Mouse (Mus musculus): ENCODE measurements around the gene Rsph6a.

The Rsph6a gene

DNA sequence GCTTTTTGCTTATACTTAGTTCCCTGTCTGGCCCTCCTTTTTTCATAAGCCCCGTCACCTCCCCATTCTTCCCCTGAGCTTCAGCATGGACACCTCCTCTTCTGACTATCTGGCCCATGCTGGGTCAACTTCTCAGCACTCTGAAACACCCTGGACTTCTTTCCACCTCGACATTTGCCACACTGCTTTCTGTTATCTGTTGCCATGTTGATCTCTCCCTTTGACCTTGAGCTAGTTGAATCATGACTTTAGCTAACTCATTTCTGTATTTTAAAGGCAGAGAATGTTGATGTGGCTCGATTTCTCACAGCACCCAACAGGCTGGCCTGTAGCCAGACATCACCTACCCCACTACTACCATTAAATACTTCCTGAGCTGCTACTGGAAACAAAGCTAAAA is 52.9 kb downstream of the Rsph6a start:
- DNase-seq = no peak

DNA sequence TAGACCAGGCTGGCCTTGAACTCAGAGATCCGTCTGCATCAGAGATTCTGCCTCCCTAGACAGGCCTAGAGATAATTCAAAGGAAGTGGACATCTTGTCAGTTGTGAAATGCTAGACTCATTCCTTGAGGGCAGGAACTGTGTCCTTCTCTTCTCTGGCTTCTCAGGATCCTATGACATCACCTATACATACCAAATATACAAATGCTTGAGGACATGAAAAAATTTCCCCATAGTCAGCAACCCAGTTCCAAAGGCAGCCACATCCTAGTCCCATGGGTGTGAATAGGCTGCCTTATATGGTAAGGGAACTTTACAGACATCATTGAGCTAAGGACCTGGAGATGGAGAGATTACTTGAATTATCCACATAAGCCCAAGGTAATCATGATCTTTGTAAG is 55.1 kb downstream of the Rsph6a start:
- DNase-seq = no peak

DNA sequence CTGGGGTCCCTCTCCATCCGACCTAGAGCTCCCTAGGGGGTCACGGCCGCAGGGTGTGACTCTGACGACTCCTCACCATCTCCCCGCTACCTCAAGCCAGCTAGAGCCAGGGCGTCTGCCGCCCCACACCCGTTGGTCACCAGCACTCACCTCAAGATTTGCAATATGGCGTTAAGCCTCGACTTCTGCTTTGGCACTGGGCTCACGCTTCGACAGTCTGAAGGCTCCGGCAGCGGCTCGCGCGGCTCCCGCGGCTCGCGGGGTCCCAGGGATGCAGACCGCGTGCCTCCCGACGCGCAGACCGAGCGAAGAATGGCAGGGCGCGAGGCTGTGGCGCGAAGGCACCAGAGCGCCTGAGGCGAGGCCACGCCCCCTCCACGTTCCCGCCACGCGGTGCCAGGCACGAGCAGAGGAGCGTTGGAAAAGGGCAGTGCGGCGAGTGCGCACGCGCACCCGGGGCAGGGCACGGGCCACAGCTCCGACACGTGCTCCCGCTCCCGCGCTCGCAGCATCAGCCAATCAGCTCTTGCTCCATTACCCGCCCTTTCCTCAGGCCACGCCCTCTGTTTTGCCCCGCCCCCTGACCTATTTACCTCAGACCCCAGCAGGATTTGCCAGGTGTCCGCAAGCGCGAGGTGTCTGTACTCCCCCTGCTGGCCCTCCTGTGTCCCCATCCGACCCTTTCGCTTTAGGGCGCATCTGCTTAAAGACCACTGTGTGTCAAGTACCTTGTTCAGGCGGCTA is 63.7 kb downstream of the Rsph6a start, which contains the start of gene Gm4969:
Gm4969 (minus strand) TSS at position 341 of the 744 bp plus-strand sequence.
- peak; percentile 70 for DNase-seq

DNA sequence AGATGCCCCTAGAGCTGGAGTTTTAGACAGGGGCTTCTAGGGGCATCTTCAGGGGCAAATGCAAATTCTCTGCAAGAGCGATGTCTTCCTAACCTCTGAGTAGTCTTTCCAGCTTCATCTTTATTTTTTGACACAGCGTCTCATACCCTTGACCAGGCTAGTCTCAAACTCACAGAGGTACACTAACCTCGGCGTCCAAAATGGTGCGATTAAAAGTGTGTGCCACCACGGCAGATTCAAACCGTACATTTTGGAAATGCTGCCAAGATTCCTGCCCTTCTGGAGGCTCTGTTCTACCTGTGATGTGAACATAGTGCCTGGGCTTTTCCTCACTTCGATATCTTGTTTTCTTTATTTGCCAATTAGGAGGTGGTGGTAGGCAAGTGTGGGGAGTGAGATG is 64.6 kb downstream of the Rsph6a start:
- no peak for DNase-seq

DNA sequence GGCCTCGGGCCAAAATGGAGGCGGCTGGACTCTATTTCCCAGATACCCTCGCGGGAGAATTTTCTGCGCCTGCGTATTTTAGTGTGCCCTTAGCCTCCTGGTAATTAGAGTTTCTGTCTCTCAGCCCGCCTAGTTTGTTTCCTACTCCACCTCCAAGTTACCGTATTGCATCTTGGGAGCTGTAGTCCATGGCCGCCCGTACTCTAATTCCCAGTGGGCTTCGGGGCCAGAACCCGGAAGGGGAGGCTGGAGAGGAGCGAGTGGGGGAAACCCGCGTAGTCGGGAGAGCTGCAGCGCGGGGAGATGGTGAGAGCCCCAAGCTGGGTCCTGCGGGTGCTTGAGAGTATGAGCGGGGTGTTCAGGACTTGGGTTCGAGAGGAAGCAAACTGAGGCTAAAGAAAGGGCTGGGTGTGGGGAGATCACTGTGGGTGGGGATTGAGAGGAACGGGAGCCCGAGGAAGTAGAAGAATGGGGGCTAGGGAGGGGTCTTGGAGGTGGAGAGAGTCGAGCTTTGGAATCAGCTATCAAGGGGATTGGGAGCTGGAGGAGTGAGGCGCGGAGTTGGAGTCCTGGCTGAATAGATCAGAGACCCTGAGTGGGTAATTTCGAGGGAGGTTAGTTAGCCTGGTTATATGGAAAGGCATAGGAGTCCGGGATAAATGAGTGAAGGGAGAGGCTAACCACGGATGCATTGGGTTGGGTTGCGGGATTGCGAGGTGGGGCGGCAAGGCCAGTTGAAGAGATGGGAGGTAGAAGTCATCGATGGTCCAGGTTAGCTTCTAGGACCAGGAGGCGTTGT is 65.3 kb downstream of the Rsph6a start, which contains the start of gene Fbxo46:
Fbxo46 (plus strand) TSS at position 229 of the 799 bp plus-strand sequence.
- peak; percentile 89 for DNase-seq

DNA sequence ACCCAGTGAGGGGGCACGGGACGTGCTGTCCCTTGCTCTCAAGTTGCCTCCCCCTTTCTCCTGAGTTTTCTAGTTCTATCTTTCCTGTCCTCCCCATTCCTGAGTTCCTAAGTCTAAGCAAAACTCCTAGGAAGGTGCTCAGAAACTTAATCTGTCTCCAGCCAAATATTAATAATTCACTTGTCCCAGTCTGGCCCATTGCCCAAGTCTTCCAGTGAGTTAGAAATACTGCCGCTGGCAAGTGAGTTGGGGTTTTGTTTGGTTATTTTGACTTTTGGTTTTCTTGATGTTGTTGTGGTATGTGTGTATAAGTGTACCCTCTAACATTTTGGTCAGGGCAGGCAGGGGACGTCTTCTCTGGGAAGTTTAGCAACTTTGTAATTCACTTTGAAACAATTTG is 67.2 kb downstream of the Rsph6a start:
- DNase-seq = no peak

Data from liver (tissue).